In the genomic region with DNA sequence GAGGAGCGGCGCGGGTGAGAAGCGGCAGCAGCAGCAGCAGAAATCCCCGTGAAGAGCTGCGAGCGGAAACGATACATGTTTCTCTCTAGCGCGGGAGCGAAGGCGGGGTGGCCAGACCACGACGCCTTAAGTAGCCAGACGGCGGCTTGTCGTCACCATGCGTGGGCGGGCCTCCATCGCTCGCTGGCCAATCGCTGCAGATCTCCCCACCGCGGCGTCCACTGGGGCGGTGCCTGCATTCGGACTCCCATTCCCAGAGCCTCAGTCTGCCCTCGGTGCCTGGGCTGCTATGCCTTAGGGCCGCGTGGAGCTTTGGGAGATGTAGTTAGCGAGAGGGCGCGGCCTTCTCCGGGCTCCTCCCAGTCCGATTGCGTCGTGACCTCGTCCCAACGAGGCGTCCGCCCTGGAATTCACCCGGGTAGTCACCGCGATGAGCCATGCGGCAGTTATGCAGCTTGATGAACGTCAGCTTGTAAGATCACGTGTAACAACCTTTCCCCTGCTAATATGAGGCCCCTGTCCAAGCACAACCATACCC, we compare ENCODE assay signal across 8 mouse cellular contexts. TPM values are rescaled to one million over a fixed set of nuclear protein-coding genes. Genes with fewer than 3 reads are reported as not detected.
DNase-seq lines count a peak whose midpoint lies in the region; ATAC-seq and TF ChIP-seq lines count a peak whose summit lies in the region.

No protein-coding gene starts in this region.

- peak overlapping the region; percentile 83 for H3K4me2 ChIP-seq in embryonic facial prominence, embryonic 14.5 days (ENCODE audit: low read depth, low read length)
- H3K4me2 ChIP-seq in limb, embryonic 14.5 days (replicated peaks; ENCODE audit: low read depth, low read length, severe bottlenecking) = peak overlapping the region; percentile 63
- peak overlapping the region; percentile 75 for H3K4me2 ChIP-seq in midbrain, postnatal 0 days (ENCODE audit: low read depth, low read length, poor library complexity, severe bottlenecking)

- TF ChIP-seq POLR2A in limb, embryonic 14.5 days (IDR thresholded peaks at IDR 0.05; ENCODE audit: borderline replicate concordance, extremely low read depth, insufficient read depth, insufficient read length) = peak; percentile 99

- under 1% methylated on average over 37 of the region's 47 CpGs for WGBS in embryonic facial prominence, embryonic 14.5 days
- under 1% methylated on average over 35 of the region's 47 CpGs for WGBS in limb, embryonic 14.5 days
- under 1% methylated on average over 47 of the region's 47 CpGs for WGBS in midbrain, postnatal 0 days

- no peak for TF ChIP-seq CTCF in midbrain, postnatal 0 days (IDR thresholded peaks at IDR 0.05)

- H3K9me3 ChIP-seq in embryonic facial prominence, embryonic 14.5 days (ENCODE audit: control insufficient read depth, low read length) = no peaks in the 10 kb centered on the region
- no peaks in the 10 kb centered on the region for H3K9me3 ChIP-seq in limb, embryonic 14.5 days (ENCODE audit: control insufficient read depth, low read length)
- H3K9me3 ChIP-seq in midbrain, postnatal 0 days (ENCODE audit: low read length) = no peaks in the 10 kb centered on the region

- peak overlapping the region; percentile 94 for H3K9ac ChIP-seq in embryonic facial prominence, embryonic 14.5 days (ENCODE audit: low read depth, low read length)
- peak overlapping the region; percentile 86 for H3K9ac ChIP-seq in limb, embryonic 14.5 days (ENCODE audit: low read depth, low read length, severe bottlenecking)
- H3K9ac ChIP-seq in midbrain, postnatal 0 days (replicated peaks; ENCODE audit: low read length, poor library complexity, severe bottlenecking) = peak overlapping the region; percentile 85

- peaks cover 26% of the 10 kb centered on the region for H3K4me1 ChIP-seq in embryonic facial prominence, embryonic 14.5 days (ENCODE audit: control insufficient read depth, insufficient read depth, low read length)
- H3K4me1 ChIP-seq in limb, embryonic 14.5 days (ENCODE audit: control insufficient read depth, insufficient read depth, low read length) = peaks cover 20% of the 10 kb centered on the region
- no peaks in the 10 kb centered on the region for H3K4me1 ChIP-seq in midbrain, postnatal 0 days (ENCODE audit: insufficient read depth, low read length)

- peak; percentile 99 for ATAC-seq in embryonic facial prominence, embryonic 14.5 days (ENCODE audit: low read depth)
- peak; percentile 97 for ATAC-seq in limb, embryonic 14.5 days (ENCODE audit: low FRiP score, low read depth)
- peak; percentile 99 for ATAC-seq in midbrain, postnatal 0 days (ENCODE audit: low FRiP score)

- DNase-seq in 3T3-L1 (ENCODE audit: low read depth, low spot score) = peak; percentile 99
- DNase-seq in adrenal gland, postnatal 4 days (ENCODE audit: low spot score in 2 of 2) = peak; percentile 96 to 97
- DNase-seq in embryonic facial prominence, embryonic 14.5 days (ENCODE audit: low spot score) = peak; percentile 100
- peak; percentile 98 for DNase-seq in heart, adult 8-10 months (ENCODE audit: low spot score)
- DNase-seq in kidney, adult 9 months = peak; percentile 99
- DNase-seq in limb, embryonic 14.5 days (ENCODE audit: low spot score) = peak; percentile 99
- DNase-seq in midbrain, postnatal 0 days (ENCODE audit: low spot score) = peak; percentile 100
- DNase-seq in spleen, postnatal 14 days (ENCODE audit: low spot score in 2 of 2) = peak; percentile 98

- peak overlapping the region; percentile 98 for H3K27ac ChIP-seq in embryonic facial prominence, embryonic 14.5 days (replicated peaks; ENCODE audit: low read depth, low read length)
- peak overlapping the region; percentile 96 for H3K27ac ChIP-seq in limb, embryonic 14.5 days (replicated peaks; ENCODE audit: low read depth, low read length)
- H3K27ac ChIP-seq in midbrain, postnatal 0 days (ENCODE audit: low read depth, low read length) = peak overlapping the region; percentile 96

- H3K27me3 ChIP-seq in embryonic facial prominence, embryonic 14.5 days (replicated peaks; ENCODE audit: control insufficient read depth, insufficient read depth, low read length) = no peaks in the 10 kb centered on the region
- no peaks in the 10 kb centered on the region for H3K27me3 ChIP-seq in limb, embryonic 14.5 days (ENCODE audit: control insufficient read depth, insufficient read depth, low read length)
- no peaks in the 10 kb centered on the region for H3K27me3 ChIP-seq in midbrain, postnatal 0 days (ENCODE audit: insufficient read depth, low read length)

- H3K36me3 ChIP-seq in embryonic facial prominence, embryonic 14.5 days (ENCODE audit: control insufficient read depth, insufficient read depth, low read length) = no peaks in the 10 kb centered on the region
- no peaks in the 10 kb centered on the region for H3K36me3 ChIP-seq in limb, embryonic 14.5 days (ENCODE audit: control insufficient read depth, insufficient read depth, low read length)
- H3K36me3 ChIP-seq in midbrain, postnatal 0 days (ENCODE audit: insufficient read depth, low read length) = no peaks in the 10 kb centered on the region

- H3K4me3 ChIP-seq in embryonic facial prominence, embryonic 14.5 days (ENCODE audit: low read depth, low read length) = peak overlapping the region; percentile 100
- H3K4me3 ChIP-seq in limb, embryonic 14.5 days (replicated peaks; ENCODE audit: low read length) = peak overlapping the region; percentile 100
- H3K4me3 ChIP-seq in midbrain, postnatal 0 days (ENCODE audit: low read depth, low read length) = peak overlapping the region; percentile 94

RNA-seq across cellular contexts. Expression of gene Lsmem1, which starts 23.9 kb away (rescaled TPM):
- 1 to 10 TPM in 1 of 2 experiments, under 1 TPM in 1; 0.53 to 1.0 TPM for total RNA-seq in adrenal gland, postnatal 4 days (2021)
- 4.5 and 4.7 TPM in 2 replicates for polyA plus RNA-seq in embryonic facial prominence, embryonic 14.5 days (2014; fragmentation: Nextera tagmentation; extraction: Ambion mirVana)
- total RNA-seq in heart, adult 8-10 months (2022) = 10 to 100 TPM; 54.6 to 69.7 (median 59.4) TPM
- 0.77 and 1.9 TPM in 2 replicates for polyA plus RNA-seq in limb, embryonic 14.5 days (2012; rRNA removed)
- 1.2 and 2.0 TPM in 2 replicates for polyA plus RNA-seq in limb, embryonic 14.5 days (2014; fragmentation: Nextera tagmentation; extraction: Ambion mirVana)
- total RNA-seq in midbrain, postnatal 0 days (2014; rRNA removed) = 0.19 TPM in 1 of 2 replicates, not detected in the other
- not detected in 2 replicates for polyA plus RNA-seq in midbrain, postnatal 0 days (2015; fragmentation: Nextera tagmentation; extraction: Ambion mirVana)

RNA-seq across cellular contexts. Expression of gene Ifrd1, which starts 25.2 kb away (rescaled TPM):
- 100 to 1,000 TPM; 169 to 176 TPM for total RNA-seq in adrenal gland, postnatal 4 days (2021)
- polyA plus RNA-seq in embryonic facial prominence, embryonic 14.5 days (2014; fragmentation: Nextera tagmentation; extraction: Ambion mirVana) = 115 and 127 TPM in 2 replicates
- total RNA-seq in heart, adult 8-10 months (2022) = 10 to 100 TPM; 69.0 to 89.2 (median 83.0) TPM
- 36.6 and 45.1 TPM in 2 replicates for polyA plus RNA-seq in limb, embryonic 14.5 days (2012; rRNA removed)
- 117 and 120 TPM in 2 replicates for polyA plus RNA-seq in limb, embryonic 14.5 days (2014; fragmentation: Nextera tagmentation; extraction: Ambion mirVana)
- total RNA-seq in midbrain, postnatal 0 days (2014; rRNA removed) = 54.0 and 89.3 TPM in 2 replicates
- polyA plus RNA-seq in midbrain, postnatal 0 days (2015; fragmentation: Nextera tagmentation; extraction: Ambion mirVana) = 124 and 133 TPM in 2 replicates

Comparison
In these comparisons a context has a peak if more than half of its experiments do, and no peak if none do; other contexts are left out.
1. Peak in every context shown above with its lines: DNase-seq, ATAC-seq, H3K4me3 ChIP-seq and H3K27ac ChIP-seq.
2. RNA of gene Lsmem1, which starts 23.9 kb away (total RNA-seq): 54.6 to 69.7 TPM in heart, adult 8-10 months; 0.53 to 1.0 TPM in adrenal gland, postnatal 4 days and 0.19 TPM in midbrain, postnatal 0 days; every median in the first group is over 10 times any median in the second.